Mouse (Mus musculus) neural tube, embryonic 11.5 days (tissue): ENCODE measurements around the gene Mpp4. TPM values are rescaled to one million over a fixed set of nuclear protein-coding genes. Genes with fewer than 3 reads are reported as not detected.

ENCODE experiments used
- ATAC-seq: fragments of 200-750 bp; cut with Nextera tagmentation; 2 replicates; pipeline ENCODE4 v1.8.0; 2017; ENCODE audit warnings: moderate number of reproducible peaks, mild to moderate bottlenecking, moderate TSS enrichment, moderate library complexity; ENCODE audit not compliant: insufficient read depth, low FRiP score, low TSS enrichment
- DNase-seq: peaks from one replicate; pipeline ENCODE4 v3.0.0-alpha.2; 2015; ENCODE audit warnings: low spot score
- H3K27ac ChIP-seq: fragments of 300-500 bp; sonication (generic); 2 replicates; pipeline ENCODE4 v1.5.1; 2014; ENCODE audit warnings: low read depth, mild to moderate bottlenecking, low read length
- H3K27me3 ChIP-seq: fragments of 300-500 bp; sonication (generic); 2 replicates; pipeline ENCODE4 v1.6.1; 2014; ENCODE audit warnings: mild to moderate bottlenecking, low read length, mixed read lengths; ENCODE audit not compliant: control insufficient read depth, insufficient read depth
- H3K36me3 ChIP-seq: fragments of 300-500 bp; sonication (generic); 2 replicates; pipeline ENCODE4 v1.6.1; 2014; ENCODE audit warnings: mild to moderate bottlenecking, low read length, moderate library complexity, mixed read lengths; ENCODE audit not compliant: control insufficient read depth, insufficient read depth
- H3K4me1 ChIP-seq: fragments of 300-500 bp; sonication (generic); 2 replicates; pipeline ENCODE4 v1.6.1; 2014; ENCODE audit warnings: low read length, mixed read lengths; ENCODE audit not compliant: control insufficient read depth, insufficient read depth
- H3K4me2 ChIP-seq: fragments of 300-500 bp; sonication (generic); 2 replicates; pipeline ENCODE4 v1.6.1; 2014; ENCODE audit warnings: low read depth, mild to moderate bottlenecking, moderate library complexity
- H3K4me3 ChIP-seq: fragments of 300-500 bp; sonication (generic); 2 replicates; pipeline ENCODE4 v1.5.1; 2014; ENCODE audit warnings: low read depth, low read length
- H3K9ac ChIP-seq: fragments of 300-500 bp; sonication (generic); 2 replicates; pipeline ENCODE4 v1.6.1; 2014; ENCODE audit warnings: mild to moderate bottlenecking, low read length
- H3K9me3 ChIP-seq: fragments of 300-500 bp; sonication (generic); 2 replicates; pipeline ENCODE4 v1.6.1; 2016; ENCODE audit warnings: low read length; ENCODE audit not compliant: control insufficient read depth
- WGBS: fragments of 180-500 bp; shearing (Covaris S2); extraction: QIAGEN DNeasy Blood & Tissue Kit; methylation state at CpG from one replicate; pipeline ENCODE4 v1.1.7; 2014; 5-methylcytosine and 5-hydroxymethylcytosine counted together
- polyA plus RNA-seq: library from polyadenylated mRNA; unstranded; fragments of >200 nt; fragmentation: Nextera tagmentation; extraction: Ambion mirVana; gene quantifications from 2 replicates; pipeline ENCODE4 v1.2.1, GENCODE M21; 2014

The Mpp4 gene
- polyA plus RNA-seq, 1 experiment from 2014 or later = 0.42 TPM

DNA sequence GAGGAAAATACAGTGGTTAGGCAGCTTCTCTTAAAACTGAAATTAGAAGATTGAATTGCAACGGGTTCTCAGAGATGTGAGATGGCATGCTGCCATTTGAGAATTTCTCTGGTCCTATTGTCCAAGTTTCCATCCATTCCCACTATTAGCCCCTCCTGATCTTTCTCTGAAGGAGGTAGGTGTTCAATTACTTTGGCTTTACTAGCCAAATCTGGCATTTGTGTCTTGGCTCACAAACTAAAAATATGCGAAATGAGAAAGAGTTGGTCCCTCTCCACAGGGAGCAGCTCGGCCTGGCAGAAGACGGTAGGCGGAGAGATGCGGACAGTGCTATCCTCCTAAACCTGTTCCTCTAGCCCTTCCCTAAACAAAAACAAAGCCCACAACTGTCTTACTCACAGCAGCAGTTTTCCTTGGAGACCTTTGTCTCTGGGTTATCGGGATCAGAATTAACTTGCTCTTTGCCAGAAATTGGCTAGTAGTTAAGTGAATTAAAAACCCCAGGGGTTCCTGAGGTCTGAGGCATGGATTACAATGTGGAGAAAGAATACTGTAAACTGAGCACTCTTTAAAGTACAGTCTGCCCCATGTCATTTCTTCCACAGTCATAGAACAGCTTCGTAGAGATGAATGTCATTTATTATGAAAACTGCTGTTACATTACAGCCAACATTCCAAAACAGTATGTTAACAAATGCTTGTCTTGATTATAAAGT is 722 bp downstream of the Mpp4 start:
- Histone ChIP-seq H3K4me1 (no peaks in the 10 kb centered on the region), H3K36me3 (no peaks in the 10 kb centered on the region), H3K27me3 (no peaks in the 10 kb centered on the region), H3K9ac (no peak overlapping the region), H3K4me3 (no peak overlapping the region), H3K4me2 (no peak overlapping the region), H3K9me3 (no peaks in the 10 kb centered on the region), H3K27ac (no peak overlapping the region)
- 64% methylated on average over 8 of the region's 8 CpGs for WGBS
- ATAC-seq (no peak), DNase-seq (no peak)

DNA sequence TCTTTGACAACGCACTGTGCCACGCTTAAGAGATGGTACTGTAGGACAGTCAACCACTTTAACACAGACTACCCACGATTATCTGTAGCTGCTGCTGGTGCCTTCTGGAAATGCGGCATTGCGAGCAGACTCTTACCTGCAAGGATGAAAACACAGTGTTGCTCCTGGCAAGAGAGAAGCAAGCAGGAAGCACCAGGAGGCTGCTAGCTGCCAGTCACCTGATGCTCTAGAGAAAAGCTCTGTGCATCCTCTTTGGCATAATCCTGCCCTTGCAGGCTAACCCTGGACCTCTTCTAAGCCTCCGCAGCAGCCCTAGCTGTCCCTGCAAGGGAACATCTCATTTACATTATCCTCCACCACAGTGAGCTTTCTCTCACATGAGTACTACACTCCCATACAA is 1.8 kb downstream of the Mpp4 start:
- Histone ChIP-seq H3K4me1 (no peaks in the 10 kb centered on the region), H3K27me3 (no peaks in the 10 kb centered on the region)
- 81% methylated on average over 6 of the region's 6 CpGs for WGBS

DNA sequence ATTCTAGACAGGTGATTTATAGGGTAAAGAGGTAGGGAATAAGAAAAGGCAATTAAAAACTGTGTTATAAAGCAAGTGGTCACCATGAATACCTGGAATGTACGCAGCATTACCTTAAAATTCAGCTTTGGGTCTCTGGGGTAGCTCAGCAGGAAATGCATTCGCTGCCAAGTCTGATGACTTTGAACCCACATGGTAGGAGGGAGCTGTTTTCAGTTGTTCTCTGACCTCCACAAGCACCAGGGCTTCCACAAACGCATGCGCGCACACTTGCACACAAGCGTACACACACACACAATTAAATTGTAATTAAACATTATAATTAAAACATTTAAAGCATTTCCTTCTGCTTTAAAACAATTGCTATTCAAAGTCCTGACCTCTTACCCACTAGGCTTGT is 2.3 kb downstream of the Mpp4 start:
- H3K36me3 ChIP-seq = no peaks in the 10 kb centered on the region

More for the DNA sequence above, 1.8 kb downstream of the Mpp4 start:
- no peak for DNase-seq
- no peak for ATAC-seq
- no peak overlapping the region for H3K4me3 ChIP-seq
- no peak overlapping the region for H3K27ac ChIP-seq
- no peak overlapping the region for H3K4me2 ChIP-seq
- no peak overlapping the region for H3K9ac ChIP-seq
- H3K36me3 ChIP-seq = no peaks in the 10 kb centered on the region
- H3K9me3 ChIP-seq = no peaks in the 10 kb centered on the region

DNA sequence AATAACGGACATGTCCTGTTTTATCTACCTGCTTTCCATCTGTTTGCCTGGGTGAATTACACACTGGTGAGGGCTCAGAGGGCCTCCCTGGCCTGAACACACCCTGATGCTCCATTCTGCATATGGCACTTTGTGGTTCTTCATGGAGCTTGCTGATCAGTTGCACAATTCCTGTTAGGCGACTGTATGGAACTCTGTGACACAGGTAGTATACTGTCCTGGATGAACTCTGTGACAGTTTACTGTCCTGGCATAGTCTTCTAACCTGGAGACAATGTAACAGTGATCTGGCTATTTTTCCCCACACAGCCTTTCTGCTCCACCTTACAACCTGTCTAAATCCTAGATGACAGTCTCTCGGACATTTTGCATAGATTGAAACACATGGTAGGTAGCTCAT is 4.1 kb downstream of the Mpp4 start:
- Histone ChIP-seq H3K27ac (no peak overlapping the region), H3K4me1 (no peaks in the 10 kb centered on the region), H3K9me3 (no peaks in the 10 kb centered on the region), H3K9ac (no peak overlapping the region), H3K4me2 (no peak overlapping the region), H3K4me3 (no peak overlapping the region), H3K27me3 (no peaks in the 10 kb centered on the region), H3K36me3 (no peaks in the 10 kb centered on the region)
- ATAC-seq (no peak), DNase-seq (no peak)
- 90% methylated on average over 3 of the region's 3 CpGs for WGBS

More for the DNA sequence above, 2.3 kb downstream of the Mpp4 start:
- Histone ChIP-seq H3K4me3 (no peak overlapping the region), H3K27me3 (no peaks in the 10 kb centered on the region), H3K4me2 (no peak overlapping the region), H3K9me3 (no peaks in the 10 kb centered on the region), H3K4me1 (no peaks in the 10 kb centered on the region), H3K27ac (no peak overlapping the region), H3K9ac (no peak overlapping the region)
- WGBS = 89% methylated on average over 6 of the region's 6 CpGs
- ATAC-seq = no peak
- DNase-seq = no peak

DNA sequence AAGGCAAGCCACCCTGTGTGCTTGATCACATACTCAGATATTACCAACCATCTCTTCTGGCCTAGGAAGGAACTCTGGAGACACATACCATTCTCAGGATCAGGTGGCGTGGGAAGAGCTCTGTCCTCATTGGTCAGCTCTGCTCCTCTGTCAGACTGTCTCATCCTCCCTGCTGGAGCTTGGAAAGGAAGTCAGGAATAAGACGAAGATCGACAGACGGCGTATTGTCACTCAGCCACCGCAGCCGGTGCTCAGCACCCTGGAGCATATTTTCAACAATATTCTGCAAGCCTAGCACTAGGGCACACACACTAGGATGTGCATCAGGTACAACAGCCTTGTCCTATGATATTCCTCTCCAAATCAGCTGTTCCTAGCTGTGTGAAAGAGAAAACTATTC is 4.7 kb downstream of the Mpp4 start:
- Histone ChIP-seq H3K9ac (no peak overlapping the region), H3K4me1 (no peaks in the 10 kb centered on the region), H3K27ac (no peak overlapping the region), H3K4me3 (no peak overlapping the region), H3K9me3 (no peaks in the 10 kb centered on the region), H3K4me2 (no peak overlapping the region), H3K27me3 (no peaks in the 10 kb centered on the region), H3K36me3 (no peaks in the 10 kb centered on the region)
- ATAC-seq (no peak), DNase-seq (no peak)
- WGBS = 89% methylated on average over 7 of the region's 7 CpGs

DNA sequence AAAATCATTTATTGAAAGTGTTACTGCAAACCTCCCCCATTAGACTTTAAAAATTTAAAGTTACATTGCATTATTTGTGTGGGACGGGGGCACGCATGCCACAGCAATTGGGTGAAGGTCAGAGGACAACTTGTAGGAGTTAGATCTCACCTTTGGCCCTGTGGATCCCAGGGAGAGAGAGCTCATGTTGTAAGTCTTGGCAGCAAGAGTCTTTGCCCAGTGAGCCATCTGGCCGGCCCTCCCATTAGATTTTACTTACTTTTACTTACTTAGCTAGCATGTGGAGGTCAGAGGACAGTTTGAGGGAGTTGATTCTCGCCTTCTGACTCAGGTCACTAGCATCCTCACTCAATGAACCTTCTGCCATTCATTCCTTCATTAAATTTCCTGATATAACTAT is 5.3 kb downstream of the Mpp4 start:
- DNase-seq (no peak), ATAC-seq (no peak)
- H3K4me2 ChIP-seq = no peak overlapping the region
- no peaks in the 10 kb centered on the region for H3K4me1 ChIP-seq
- H3K27ac ChIP-seq = no peak overlapping the region
- no peaks in the 10 kb centered on the region for H3K36me3 ChIP-seq
- H3K9ac ChIP-seq = no peak overlapping the region
- H3K4me3 ChIP-seq = no peak overlapping the region
- H3K9me3 ChIP-seq = no peaks in the 10 kb centered on the region
- 92% methylated on average over 4 of the region's 4 CpGs for WGBS
- H3K27me3 ChIP-seq = no peaks in the 10 kb centered on the region

DNA sequence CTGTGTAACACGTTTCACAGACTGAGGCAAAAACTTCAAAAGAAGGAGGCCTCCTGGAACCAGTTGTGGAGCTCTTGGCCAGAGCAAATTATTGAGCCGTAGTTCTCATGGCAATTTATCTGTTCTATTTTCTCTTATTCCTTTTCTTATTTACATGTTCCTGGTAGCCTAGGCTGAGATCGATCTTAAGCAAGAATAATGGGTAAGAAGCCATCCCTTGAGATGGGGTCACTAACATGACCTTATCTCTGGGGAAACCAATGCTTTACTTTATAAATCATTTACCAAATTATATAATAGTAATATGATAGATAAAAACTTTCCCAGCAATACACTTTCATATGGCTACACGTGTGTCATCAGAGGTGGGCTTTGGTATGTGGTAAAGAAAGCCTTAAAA is 10.8 kb downstream of the Mpp4 start:
- Histone ChIP-seq H3K9ac (no peak overlapping the region), H3K36me3 (no peaks in the 10 kb centered on the region), H3K9me3 (no peaks in the 10 kb centered on the region), H3K27ac (no peak overlapping the region), H3K4me2 (no peak overlapping the region), H3K4me1 (no peaks in the 10 kb centered on the region), H3K4me3 (no peak overlapping the region), H3K27me3 (no peaks in the 10 kb centered on the region)
- DNase-seq (no peak), ATAC-seq (no peak)
- 79% methylated on average over 4 of the region's 4 CpGs for WGBS

DNA sequence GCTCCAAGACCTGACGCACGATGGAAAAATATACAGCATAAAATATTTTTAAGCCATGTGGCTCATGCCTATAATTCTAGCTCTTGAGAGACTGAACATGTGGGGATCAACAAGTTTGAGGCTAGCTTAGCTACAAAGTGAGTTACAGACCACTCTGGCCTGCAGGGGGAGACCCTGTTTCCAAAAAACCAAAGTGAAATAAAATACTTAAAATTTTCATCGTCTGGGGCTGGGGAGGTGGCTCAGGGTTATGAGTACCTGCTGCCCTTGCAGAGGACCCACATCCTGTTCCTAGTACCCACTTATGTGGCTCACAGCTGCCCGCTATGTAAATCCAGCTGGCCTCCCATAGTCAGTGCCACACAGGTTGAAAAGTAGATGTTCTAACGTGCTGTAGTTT is 12.6 kb downstream of the Mpp4 start:
- no peaks in the 10 kb centered on the region for H3K9me3 ChIP-seq
- no peaks in the 10 kb centered on the region for H3K36me3 ChIP-seq
- WGBS = 83% methylated on average over 5 of the region's 5 CpGs
- no peak overlapping the region for H3K27ac ChIP-seq
- no peaks in the 10 kb centered on the region for H3K4me1 ChIP-seq
- no peak for DNase-seq
- H3K9ac ChIP-seq = no peak overlapping the region
- no peaks in the 10 kb centered on the region for H3K27me3 ChIP-seq
- H3K4me3 ChIP-seq = no peak overlapping the region
- no peak for ATAC-seq
- no peak overlapping the region for H3K4me2 ChIP-seq

DNA sequence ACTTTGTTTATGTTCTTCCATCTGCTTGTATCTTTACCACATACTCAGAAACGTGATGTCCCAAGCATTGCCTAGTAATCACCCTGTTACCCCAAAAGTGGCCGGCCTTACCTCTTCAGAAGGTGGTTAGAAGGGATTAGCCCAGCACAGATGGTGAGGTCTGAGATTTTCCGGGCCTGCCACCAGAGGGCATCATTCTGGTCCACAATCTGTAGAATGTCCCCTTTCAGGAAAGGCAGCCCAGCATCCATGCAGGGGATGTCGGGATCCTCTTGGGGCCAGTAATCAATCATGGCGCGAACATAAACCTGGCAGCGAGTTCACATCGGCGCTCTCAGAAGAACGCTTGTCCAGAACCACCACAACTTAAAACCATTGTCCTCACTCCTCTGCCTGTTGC is 18.6 kb downstream of the Mpp4 start:
- H3K36me3 ChIP-seq = no peaks in the 10 kb centered on the region
- no peaks in the 10 kb centered on the region for H3K9me3 ChIP-seq
- H3K4me3 ChIP-seq = no peak overlapping the region
- no peak overlapping the region for H3K27ac ChIP-seq
- H3K4me2 ChIP-seq = no peak overlapping the region
- H3K4me1 ChIP-seq = no peaks in the 10 kb centered on the region
- ATAC-seq (no peak), DNase-seq (no peak)
- H3K9ac ChIP-seq = no peak overlapping the region
- 72% methylated on average over 10 of the region's 10 CpGs for WGBS
- H3K27me3 ChIP-seq = no peaks in the 10 kb centered on the region
